Mouse (Mus musculus) testis, adult 2 months (tissue): Measurements from ENCODE around the gene Ndufs8. TPM values are rescaled to one million over a fixed set of nuclear protein-coding genes. Genes with fewer than 3 reads are reported as not detected.

Source experiments
- H3K27ac ChIP-seq: fragments of 200-500 bp; 2 replicates; pipeline ENCODE4 v1.5.1; 2012; ENCODE audit warnings: low read depth, low read length; ENCODE audit not compliant: control insufficient read depth, insufficient read depth
- H3K27me3 ChIP-seq: fragments of 200-500 bp; 2 replicates; pipeline ENCODE4 v1.6.1; 2012; ENCODE audit warnings: mild to moderate bottlenecking, low read length, moderate library complexity; ENCODE audit not compliant: control insufficient read depth, insufficient read depth
- H3K36me3 ChIP-seq: fragments of 200-500 bp; 2 replicates; pipeline ENCODE4 v1.6.1; 2012; ENCODE audit warnings: mild to moderate bottlenecking, low read length; ENCODE audit not compliant: control insufficient read depth, insufficient read depth
- H3K4me1 ChIP-seq: fragments of 200-500 bp; 2 replicates; pipeline ENCODE4 v1.6.1; 2012; ENCODE audit warnings: low read length; ENCODE audit not compliant: control insufficient read depth, insufficient read depth
- H3K4me3 ChIP-seq: fragments of 200-500 bp; 2 replicates; pipeline ENCODE4 v1.5.1; 2012; ENCODE audit warnings: low read depth, mild to moderate bottlenecking, low read length, moderate library complexity, mixed read lengths; ENCODE audit not compliant: control insufficient read depth
- CTCF ChIP-seq: fragments of 200-500 bp; IDR thresholded peaks from 2 replicates; pipeline ENCODE4 v1.5.1; 2012; ENCODE audit warnings: low read depth, mild to moderate bottlenecking, inconsistent platforms, low read length, moderate library complexity; ENCODE audit not compliant: control insufficient read depth, insufficient read depth, insufficient replicate concordance
- POLR2A ChIP-seq: fragments of 200-500 bp; IDR thresholded peaks from 2 replicates; pipeline ENCODE4 v1.6.1; 2012; ENCODE audit warnings: low read depth, mild to moderate bottlenecking, inconsistent platforms, low read length, moderate library complexity; ENCODE audit not compliant: control insufficient read depth
- polyA plus RNA-seq: library from polyadenylated mRNA; depleted of rRNA; stranded (reverse); fragments of >200 nt; gene quantifications from 2 replicates; pipeline ENCODE4 v1.2.3, GENCODE M21; 2012

Ndufs8 gene
- polyA plus RNA-seq, 1 experiment, result 69.9 TPM

DNA sequence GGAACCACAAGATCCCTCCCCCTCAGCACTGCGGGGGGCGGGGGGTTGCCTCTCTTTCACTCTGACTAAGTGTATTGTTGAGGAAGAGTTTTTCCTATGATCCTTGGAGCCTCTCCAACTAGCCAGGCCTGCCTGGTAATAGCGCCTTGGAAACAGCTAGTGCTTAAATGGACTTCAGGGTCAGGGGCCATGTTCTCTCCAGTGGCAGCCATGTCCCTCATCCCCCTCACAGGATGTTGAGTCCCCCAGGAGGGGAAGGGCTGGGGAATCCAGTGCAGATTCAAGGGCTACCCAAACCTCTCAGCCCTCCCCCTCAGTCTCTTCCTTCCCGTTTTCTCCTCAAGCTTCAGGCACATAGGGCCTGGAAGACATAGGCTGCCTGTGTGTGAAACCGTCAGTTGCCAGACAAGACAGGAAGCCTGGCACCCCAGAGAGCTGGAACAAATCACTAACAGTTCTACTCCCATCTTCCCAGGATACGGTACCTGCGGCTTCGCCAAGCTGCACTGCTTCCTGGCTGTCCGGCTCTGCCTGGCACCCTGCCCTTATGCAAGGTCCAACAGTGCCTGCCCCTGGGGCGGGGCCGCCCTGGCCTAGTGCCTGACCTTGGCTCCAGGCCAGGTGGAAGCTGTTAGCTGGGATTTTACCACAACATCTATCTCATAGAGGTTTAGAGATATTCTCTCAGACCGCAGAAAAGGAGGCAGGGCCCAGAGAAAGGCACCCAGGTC, 16.8 kb upstream of the Ndufs8 start, which contains the start of gene Aldh3b1:
TSS of gene Aldh3b1 (minus strand) at position 598 of the 731 bp plus-strand sequence.
- TF ChIP-seq CTCF (no peak), POLR2A (no peak)
- Histone ChIP-seq H3K27ac (peak within 1 kb of the TSS; percentile 82), H3K4me3 (no peak within 1 kb of the TSS; the same call in none of the 2 replicates), H3K36me3 (no peaks in the 10 kb centered on the region), H3K4me1 (peaks cover 14% of the 10 kb centered on the region), H3K27me3 (no peaks in the 10 kb centered on the region)

GRCm38 (mm10) chr19:3928779-3929178, 16.2 kb upstream of the Ndufs8 start:
- H3K27ac ChIP-seq, result peak overlapping the region; percentile 82; the same call in 1 of the 2 replicates

DNA sequence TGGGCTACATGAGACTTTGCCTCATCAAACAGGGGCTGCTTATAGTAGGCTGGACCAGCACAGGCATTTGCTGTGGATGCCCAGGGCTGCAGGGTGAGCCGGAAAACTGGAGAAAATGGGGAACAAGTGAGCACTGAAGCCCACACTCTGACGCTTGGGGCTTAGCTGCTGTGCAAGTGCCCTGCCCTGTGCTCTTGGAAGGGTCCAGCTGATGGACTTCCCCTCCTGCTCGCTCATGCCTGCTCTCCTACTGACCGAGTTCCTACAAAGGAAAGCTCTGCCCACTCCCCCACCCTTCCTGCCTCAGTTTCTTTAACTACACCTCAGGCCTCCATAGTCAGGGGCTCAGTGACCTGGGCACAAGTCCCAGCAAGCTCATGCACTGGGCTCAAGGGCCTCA, 15.4 kb upstream of the Ndufs8 start:
- Histone ChIP-seq H3K27me3 (no peaks in the 10 kb centered on the region), H3K4me3 (no peak overlapping the region), H3K27ac (no peak overlapping the region), H3K4me1 (peaks cover 23% of the 10 kb centered on the region), H3K36me3 (no peaks in the 10 kb centered on the region)
- TF ChIP-seq CTCF, result no peak
- TF ChIP-seq POLR2A, result no peak

More at GRCm38 (mm10) chr19:3928779-3929178, 16.2 kb upstream of the Ndufs8 start:
- Histone ChIP-seq H3K27me3 (no peaks in the 10 kb centered on the region), H3K36me3 (no peaks in the 10 kb centered on the region), H3K4me3 (no peak overlapping the region), H3K4me1 (peaks cover 18% of the 10 kb centered on the region)
- TF ChIP-seq POLR2A (no peak), CTCF (no peak)

DNA sequence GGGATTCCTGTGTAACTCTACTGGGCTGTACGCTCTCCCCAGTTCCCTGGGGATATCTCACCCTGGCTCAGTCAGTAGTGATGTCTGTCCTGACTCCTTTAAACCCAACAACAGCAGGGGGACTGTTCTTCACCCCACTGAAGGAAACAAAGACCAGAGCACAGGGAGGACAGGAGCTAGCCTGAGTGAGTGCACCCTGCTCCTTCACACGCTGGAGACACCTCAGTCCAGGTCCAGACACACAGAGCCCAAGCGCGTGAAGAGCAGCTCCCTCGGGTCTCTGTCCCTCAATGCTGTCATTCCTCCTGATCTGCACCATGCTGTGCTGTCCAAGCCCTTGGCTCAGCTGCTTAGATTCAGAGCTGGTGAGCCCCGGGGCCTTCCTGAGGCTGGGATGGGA, 14.1 kb upstream of the Ndufs8 start:
- H3K4me3 ChIP-seq, result peak overlapping the region; percentile 40
- no peak for TF ChIP-seq CTCF
- TF ChIP-seq POLR2A, result no peak
- no peaks in the 10 kb centered on the region for H3K36me3 ChIP-seq
- peaks cover 23% of the 10 kb centered on the region for H3K4me1 ChIP-seq
- no peaks in the 10 kb centered on the region for H3K27me3 ChIP-seq
- no peak overlapping the region; the same call in 1 of the 2 replicates for H3K27ac ChIP-seq

- Histone ChIP-seq H3K4me3 (peak overlapping the region; percentile 40), H3K27me3 (no peaks in the 10 kb centered on the region), H3K27ac (no peak overlapping the region), H3K36me3 (no peaks in the 10 kb centered on the region), H3K4me1 (peaks cover 23% of the 10 kb centered on the region)
- TF ChIP-seq CTCF, result no peak
- TF ChIP-seq POLR2A, result peak; percentile 34; the same call in 1 of the 2 replicates
Observed at GRCm38 (mm10) chr19:3926279-3926678, 13.7 kb upstream of the Ndufs8 start.

- no peak overlapping the region for H3K27ac ChIP-seq
- H3K4me1 ChIP-seq, result peaks cover 23% of the 10 kb centered on the region
- H3K36me3 ChIP-seq, result no peaks in the 10 kb centered on the region
- H3K27me3 ChIP-seq, result no peaks in the 10 kb centered on the region
- TF ChIP-seq CTCF (no peak), POLR2A (no peak)
- no peak overlapping the region for H3K4me3 ChIP-seq
Observed at GRCm38 (mm10) chr19:3925859-3926258, 13.3 kb upstream of the Ndufs8 start.

GRCm38 (mm10) chr19:3924868-3925267, 12.3 kb upstream of the Ndufs8 start:
- H3K27ac ChIP-seq, result no peak overlapping the region
- TF ChIP-seq CTCF, result no peak
- TF ChIP-seq POLR2A, result no peak

More at GRCm38 (mm10) chr19:3924868-3925267, 12.3 kb upstream of the Ndufs8 start:
- Histone ChIP-seq H3K4me1 (peaks cover 23% of the 10 kb centered on the region), H3K4me3 (no peak overlapping the region), H3K27me3 (no peaks in the 10 kb centered on the region), H3K36me3 (no peaks in the 10 kb centered on the region; the same call in 1 of the 2 replicates)
